Mouse (Mus musculus) cortical plate, adult 2 months (tissue): ENCODE measurements at regions not wholly inside any gene's neighbourhood (a gene's known extent, or its start where the extent isn't known, plus 50 kb on each side); places are given as distances from the start of the nearest gene placed in this dataset.

ENCODE experiments used
- CTCF ChIP-seq: fragments of 200-500 bp; IDR thresholded peaks from 2 replicates; pipeline ENCODE4 v1.5.1; 2011; ENCODE audit warnings: mild to moderate bottlenecking, control low read depth, low read length; ENCODE audit not compliant: insufficient read depth; ENCODE audit errors: extremely low read depth
- POLR2A ChIP-seq: fragments of 200-500 bp; IDR thresholded peaks from 2 replicates; pipeline ENCODE4 v1.6.1; 2011; ENCODE audit warnings: mild to moderate bottlenecking, low read length, control low read depth; ENCODE audit not compliant: insufficient read depth; ENCODE audit errors: extremely low read depth

DNA sequence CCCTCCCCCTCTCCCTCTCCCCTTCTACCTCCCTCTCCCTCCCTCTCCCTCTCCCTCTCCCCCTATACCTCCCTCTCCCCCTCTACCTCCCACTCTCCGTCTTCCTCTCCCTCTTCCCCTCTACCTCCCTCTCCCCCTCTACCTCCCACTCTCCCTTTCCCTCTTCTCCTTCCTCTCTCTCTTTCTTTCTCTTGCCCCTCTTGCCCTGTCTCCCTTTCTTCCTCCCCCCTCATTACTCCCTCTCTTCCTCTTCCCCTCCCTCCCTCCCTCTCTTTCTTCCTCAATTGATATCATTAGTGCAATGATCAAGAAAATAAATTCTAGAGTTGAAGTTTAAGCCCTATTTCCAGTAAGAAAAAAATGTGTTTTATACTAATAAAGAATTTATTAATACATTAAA lies 105.9 kb downstream of the A730009L09Rik start:
- TF ChIP-seq POLR2A (no peak), CTCF (no peak)
